8 mouse cellular contexts compared by ENCODE assay signal in the genomic region with DNA sequence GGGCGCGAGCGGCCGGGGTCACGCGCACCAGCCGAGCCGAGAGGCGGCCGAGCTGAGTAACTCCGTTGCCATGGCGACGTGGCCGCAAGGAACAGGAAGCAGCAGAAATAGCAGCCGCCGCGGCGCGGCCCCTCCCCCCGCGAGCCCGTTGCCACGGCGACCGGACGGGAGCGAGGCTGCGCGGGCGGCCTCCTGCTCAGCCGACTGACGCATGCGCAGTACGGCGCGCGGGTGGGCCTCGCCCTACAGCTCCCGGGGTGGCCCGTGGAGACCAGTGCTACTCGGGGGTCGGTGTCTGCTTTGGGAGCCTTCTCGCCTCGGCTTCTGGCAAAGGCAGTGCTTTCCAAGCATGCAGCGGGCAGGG.
A peak's percentile ranks its signal among the peaks of the same experiment; 100 is the strongest.
DNase-seq lines count a peak whose midpoint lies in the region; ATAC-seq lines count a peak whose summit lies in the region.

No protein-coding gene starts in this region.

- peak; percentile 96 for DNase-seq in adipocyte (ENCODE audit: low spot score)
- peak; percentile 99 for DNase-seq in embryo, embryonic 10 days (ENCODE audit: low spot score)
- peak; percentile 100 for DNase-seq in gastrocnemius, postnatal 10 days
- DNase-seq in induced T-regulatory cell, adult 2 months (ENCODE audit: low read depth), result peak; percentile 99
- peak; percentile 98 to 99 for DNase-seq in left cerebral cortex, adult 9 months (ENCODE audit: low spot score in 2 of 2)
- DNase-seq in right cerebral cortex, postnatal 14 days, result peak; percentile 100
- peak; percentile 98 to 99 for DNase-seq in urinary bladder, postnatal 36 days (ENCODE audit: low spot score in 2 of 2)

- peak; percentile 94 for ATAC-seq in megakaryocyte progenitor cell, adult 5-6 weeks (replicated peaks; ENCODE audit: poor library complexity)

Comparison
In these comparisons a context has a peak if more than half of its experiments do, and no peak if none do; other contexts are left out.
1. Peak in every context shown above with its lines: DNase-seq and ATAC-seq.